In the genomic region with DNA sequence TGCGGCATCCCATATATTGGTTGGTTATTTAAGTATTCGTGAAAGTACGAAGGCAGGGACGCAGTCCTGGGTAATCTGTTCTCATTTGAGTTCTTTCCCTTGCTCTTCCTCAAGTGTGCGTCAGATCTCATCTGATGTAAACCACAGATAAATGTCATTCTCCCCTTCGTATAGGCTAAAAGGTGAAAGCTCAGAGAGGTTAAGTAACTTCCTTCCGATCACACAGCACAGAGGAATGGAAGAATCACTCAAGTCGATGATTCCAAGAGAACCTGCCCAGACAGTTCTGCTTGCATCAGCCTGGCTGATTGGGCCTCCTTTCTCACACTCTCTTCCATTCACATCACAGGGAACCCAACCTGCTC, we compare ENCODE assay signal across 12 mouse cellular contexts.
"Had no signal": no experiment of that assay in that cellular context is flagged by ENCODE, and none has a peak within 500 bp of the region (broad histone marks: within the 10 kb centered on the region; RNA-seq: fewer than 3 reads in every experiment).

No protein-coding gene starts in this region.

- H3K27me3 ChIP-seq: limb, embryonic 15.5 days; liver, embryonic 13.5 days; lung, embryonic 15.5 days; megakaryocyte, embryonic 14.5 days; stomach, embryonic 15.5 days had no signal

- H3K4me3 ChIP-seq: limb, embryonic 15.5 days; liver, embryonic 13.5 days; lung, embryonic 15.5 days; midbrain, embryonic 12.5 days; stomach, embryonic 15.5 days had no signal

- H3K9ac ChIP-seq: limb, embryonic 15.5 days; liver, embryonic 13.5 days; liver, postnatal 0 days; lung, embryonic 15.5 days; midbrain, embryonic 12.5 days; stomach, embryonic 15.5 days had no signal

- H3K27ac ChIP-seq: kidney, postnatal 0 days; limb, embryonic 15.5 days; liver, embryonic 13.5 days; lung, embryonic 15.5 days; macrophage; midbrain, embryonic 12.5 days; stomach, embryonic 15.5 days had no signal

- DNase-seq: liver, embryonic 13.5 days; liver, postnatal 0 days; right cerebral cortex, postnatal 14 days; thymus, adult 2 months; thymus, postnatal 25 days had no signal

- H3K36me3 ChIP-seq: limb, embryonic 15.5 days; liver, embryonic 13.5 days; lung, embryonic 15.5 days; midbrain, embryonic 12.5 days; stomach, embryonic 15.5 days had no signal

- H3K4me2 ChIP-seq: limb, embryonic 15.5 days; liver, embryonic 13.5 days; lung, embryonic 15.5 days; stomach, embryonic 15.5 days had no signal

- H3K9me3 ChIP-seq: limb, embryonic 15.5 days; liver, embryonic 13.5 days; lung, embryonic 15.5 days; midbrain, embryonic 12.5 days; stomach, embryonic 15.5 days had no signal
